Mouse (Mus musculus) adipose tissue, adult 10 weeks (tissue): Measurements from ENCODE around the gene Gm8653. TPM values are rescaled to one million over a fixed set of nuclear protein-coding genes. Genes with fewer than 3 reads are reported as not detected.

ENCODE experiments used
- polyA plus RNA-seq: library from polyadenylated mRNA; stranded (reverse); fragments of 350-450 nt; fragmentation: Illumina TruSeq; extraction: RNeasy Lipid Tissue Mini Kit (QIAGEN cat#74804); gene quantifications from one replicate; pipeline ENCODE4 v1.2.3, GENCODE M21; 2014; ENCODE audit warnings: low read depth, low replicate concordance

Gm8653 gene
- polyA plus RNA-seq = not detected

GRCm38 (mm10) chr7:22201164-22201563 is at the start of gene Gm8653:
Gene Gm8653, minus strand, starts transcription at chr7:22201264.

DNA sequence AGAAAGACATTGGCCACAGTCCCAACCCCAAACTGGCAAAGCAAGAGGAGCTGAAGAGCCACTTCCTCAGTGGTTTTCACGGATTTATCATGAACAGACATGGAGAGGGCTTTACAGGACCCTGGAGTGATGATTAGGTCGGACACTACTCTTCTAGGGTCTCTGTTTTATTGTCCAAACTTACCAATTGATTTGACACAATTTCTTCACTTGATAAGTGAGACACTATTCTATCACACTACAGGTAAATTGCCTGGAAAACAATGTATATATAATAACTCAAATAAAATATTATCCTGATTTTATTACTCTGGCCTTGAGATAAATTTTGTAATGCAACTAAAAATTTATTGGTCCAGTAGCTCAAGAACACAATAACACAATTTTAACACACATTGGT is 28.3 kb upstream of the Gm8653 start, which contains the start of gene Gm8453:
Gene Gm8453, minus strand, starts transcription at position 101 of the 400 bp plus-strand sequence.

GRCm38 (mm10) chr7:22189077-22189476 is 12.0 kb downstream of the Gm8653 start, which contains the start of gene Vmn1r143:
Gene Vmn1r143, plus strand, starts transcription at chr7:22189377.

GRCm38 (mm10) chr7:22163935-22164334 is 37.1 kb downstream of the Gm8653 start, which contains the start of gene Vmn1r142:
Gene Vmn1r142, minus strand, starts transcription at chr7:22164035.

Other genes starting within 250 kb of the Gm8653 start
- gene Vmn1r137, start 206.7 kb downstream of the Gm8653 start, polyA plus RNA-seq = not detected
- not detected for gene Vmn1r138, start 172.4 kb downstream of the Gm8653 start, polyA plus RNA-seq
- not detected for gene Gm6176, start 145.0 kb downstream of the Gm8653 start, polyA plus RNA-seq
- not detected for gene Vmn1r139, start 132.2 kb downstream of the Gm8653 start, polyA plus RNA-seq
- not detected for gene Gm16451, start 83.0 kb downstream of the Gm8653 start, polyA plus RNA-seq
- gene Gm10666, start 66.5 kb downstream of the Gm8653 start, polyA plus RNA-seq = not detected
- not detected for gene Vmn1r142, start 37.2 kb downstream of the Gm8653 start, polyA plus RNA-seq
- not detected for gene Vmn1r143, start 11.9 kb downstream of the Gm8653 start, polyA plus RNA-seq
- not detected for gene Gm8453, start 28.2 kb upstream of the Gm8653 start, polyA plus RNA-seq
- not detected for gene Gm4187, start 128.5 kb upstream of the Gm8653 start, polyA plus RNA-seq
- not detected for gene Gm8660, start 169.8 kb upstream of the Gm8653 start, polyA plus RNA-seq
- not detected for gene Vmn1r148, start 212.3 kb upstream of the Gm8653 start, polyA plus RNA-seq
- not detected for gene Vmn1r149, start 237.0 kb upstream of the Gm8653 start, polyA plus RNA-seq